Comparison of ENCODE assay signal across 15 mouse cellular contexts in the genomic region with DNA sequence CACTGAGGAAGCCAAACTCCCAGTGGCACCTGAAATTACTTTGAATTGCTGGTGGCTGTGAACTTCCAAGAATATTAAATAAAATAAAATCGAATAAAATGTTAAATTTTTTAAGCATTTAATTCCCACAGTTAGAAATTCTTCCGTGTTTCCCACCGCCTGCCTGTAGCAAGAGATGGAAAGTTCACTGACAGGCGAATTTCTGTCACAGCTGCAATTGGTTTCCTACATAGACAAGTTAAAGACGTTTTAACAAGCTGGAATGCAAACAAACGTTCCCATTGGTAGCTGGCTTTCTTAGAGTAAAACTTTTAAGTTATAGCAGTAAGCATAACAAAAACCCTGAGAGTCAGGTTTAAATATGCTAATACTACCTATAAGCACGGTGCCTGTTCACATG.
"Had no signal": no experiment of that assay in that cellular context is flagged by ENCODE, and none has a peak within 500 bp of the region (broad histone marks: within the 10 kb centered on the region; RNA-seq: fewer than 3 reads in every experiment).

No protein-coding gene starts in this region.

- H3K4me1 ChIP-seq: neural tube, embryonic 15.5 days; stomach, embryonic 15.5 days had no signal

- H3K4me3 ChIP-seq: neural tube, embryonic 15.5 days; stomach, embryonic 15.5 days had no signal

- DNase-seq: retina, postnatal 1 day; right cerebral cortex, adult 18-20 months; right cerebral cortex, postnatal 14 days; right cerebral cortex, postnatal 25 days; right cerebral cortex, postnatal 4 days; spleen, adult 18-20 months; thymus, adult 18-20 months; thymus, adult 2 months; thymus, postnatal 14 days; thymus, postnatal 25 days; thymus, postnatal 36 days; thymus, postnatal 4 days had no signal

- H3K4me2 ChIP-seq: neural tube, embryonic 15.5 days; stomach, embryonic 15.5 days had no signal

- H3K27ac ChIP-seq: neural tube, embryonic 15.5 days; stomach, embryonic 15.5 days; stomach, postnatal 0 days had no signal

- H3K27me3 ChIP-seq: neural tube, embryonic 15.5 days; stomach, embryonic 15.5 days had no signal

- H3K9me3 ChIP-seq: neural tube, embryonic 15.5 days; stomach, embryonic 15.5 days had no signal

- H3K36me3 ChIP-seq: neural tube, embryonic 15.5 days; stomach, embryonic 15.5 days had no signal

- H3K9ac ChIP-seq: neural tube, embryonic 15.5 days; stomach, embryonic 15.5 days had no signal
